Mouse (Mus musculus) liver, embryonic 14.5 days (tissue): ENCODE results near the gene Ano10. TPM values are rescaled to one million over a fixed set of nuclear protein-coding genes. Genes with fewer than 3 reads are reported as not detected.

Experiments used
- ATAC-seq: fragments of 200-750 bp; cut with Nextera tagmentation; 2 replicates; pipeline ENCODE4 v1.8.0; 2017; ENCODE audit warnings: moderate number of reproducible peaks, mild to moderate bottlenecking, moderate library complexity; ENCODE audit not compliant: insufficient read depth
- DNase-seq, 3 experiments: peaks; one replicate each; pipeline ENCODE4 v3.0.0-alpha.2; 2012 to 2013; ENCODE audit warnings: low read depth in 3 of 3, low spot score in 3 of 3
- H3K27ac ChIP-seq: fragments of 300-500 bp; sonication (generic); 2 replicates; pipeline ENCODE4 v1.5.1; 2014; ENCODE audit warnings: moderate library complexity, mild to moderate bottlenecking, control low read depth, inconsistent platforms
- H3K27me3 ChIP-seq: fragments of 300-500 bp; sonication (generic); 2 replicates; pipeline ENCODE4 v1.6.1; 2014; ENCODE audit warnings: mild to moderate bottlenecking, low read length, moderate library complexity; ENCODE audit not compliant: control insufficient read depth, insufficient read depth
- H3K36me3 ChIP-seq: fragments of 300-500 bp; sonication (generic); replicated peaks from 2 replicates; pipeline ENCODE4 v1.6.1; 2014; ENCODE audit warnings: low read depth; ENCODE audit not compliant: control insufficient read depth, insufficient read depth
- H3K4me1 ChIP-seq, 2 experiments: fragments of 200-500 bp in 1 of 2; fragments of 300-500 bp in 1 of 2; sonication (generic) in 1 of 2; replicated peaks; 2 replicates each; pipeline ENCODE4 v1.6.1; 2012 to 2014; ENCODE audit warnings: antibody characterized with exemption in 1 of 2, inconsistent platforms in 1 of 2, low read length in 1 of 2; ENCODE audit not compliant: control insufficient read depth in 2 of 2, insufficient read depth in 2 of 2
- H3K4me2 ChIP-seq: fragments of 300-500 bp; sonication (generic); 2 replicates; pipeline ENCODE4 v1.6.1; 2014; ENCODE audit warnings: low read depth, mild to moderate bottlenecking, control low read depth, moderate library complexity
- H3K4me3 ChIP-seq, 2 experiments: fragments of 200-500 bp in 1 of 2; fragments of 300-500 bp in 1 of 2; sonication (generic) in 1 of 2; 2 replicates each; pipeline ENCODE4 v1.5.1; 2012 to 2014; ENCODE audit warnings: low read depth in 2 of 2, low read length in 2 of 2, mild to moderate bottlenecking in 2 of 2, control low read depth in 1 of 2, inconsistent platforms in 1 of 2, moderate library complexity in 1 of 2; ENCODE audit not compliant: insufficient read depth in 1 of 2
- H3K9ac ChIP-seq: fragments of 300-500 bp; sonication (generic); replicated peaks from 2 replicates; pipeline ENCODE4 v1.6.1; 2014; ENCODE audit warnings: mild to moderate bottlenecking, control low read depth, moderate library complexity
- H3K9me3 ChIP-seq: fragments of 300-500 bp; sonication (generic); 2 replicates; pipeline ENCODE4 v1.6.1; 2016; ENCODE audit warnings: low read length, mixed read lengths; ENCODE audit not compliant: control insufficient read depth
- CTCF ChIP-seq: IDR thresholded peaks from 2 replicates; pipeline ENCODE4 v1.5.1; 2016; ENCODE audit warnings: antibody characterized with exemption, low read depth, control low read depth
- EP300 ChIP-seq: IDR thresholded peaks from 2 replicates; pipeline ENCODE4 v1.6.1; 2016; ENCODE audit warnings: antibody characterized with exemption, low read depth
- WGBS: fragments of 180-500 bp; shearing (Covaris S2); extraction: QIAGEN DNeasy Blood & Tissue Kit; methylation state at CpG from one replicate; pipeline ENCODE4 v1.1.7; 2014; ENCODE audit not compliant: insufficient replicate concordance; 5-methylcytosine and 5-hydroxymethylcytosine counted together
- polyA plus RNA-seq, 2 experiments: library from polyadenylated mRNA; depleted of rRNA in 1 of 2; stranded (reverse) in 1 of 2; unstranded in 1 of 2; fragments of >200 nt; fragmentation: Nextera tagmentation in 1 of 2; extraction: Ambion mirVana in 1 of 2; gene quantifications; 2 replicates each; pipeline versions ENCODE4 v1.2.1 to v1.2.3; 2012 to 2014

Gene Ano10
- polyA plus RNA-seq, 2 experiments: 6.9 to 11.4 TPM

GRCm38 (mm10) chr9:122145677-122146076 lies 148.5 kb downstream of the Ano10 start:
- Histone ChIP-seq H3K36me3 (peaks cover 5% of the 10 kb centered on the region), H3K27ac (no peak overlapping the region), H3K27me3 (no peaks in the 10 kb centered on the region)

DNA sequence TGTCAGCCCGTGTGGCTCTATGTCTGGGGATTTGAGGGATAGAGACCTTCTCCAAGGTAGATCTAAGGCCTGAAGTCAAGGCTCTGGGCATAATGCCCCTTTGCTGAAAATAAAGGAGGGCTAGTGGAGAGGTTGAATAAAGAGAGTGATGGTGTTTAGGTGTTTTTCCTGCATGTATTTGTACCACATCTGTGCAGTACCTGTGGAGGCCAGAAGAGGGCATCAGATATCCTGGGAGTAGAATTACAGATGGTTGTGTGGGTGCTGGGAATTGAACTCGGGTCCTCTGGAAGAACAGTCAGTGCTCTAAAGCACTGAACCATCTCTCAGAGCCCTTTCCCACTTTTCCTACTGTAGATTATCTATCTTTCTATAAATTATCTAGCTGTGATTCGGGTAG lies 149.4 kb downstream of the Ano10 start:
- H3K9ac ChIP-seq: no peak overlapping the region
- no peak overlapping the region for H3K4me2 ChIP-seq
- no peak overlapping the region for H3K4me3 ChIP-seq
- no peaks in the 10 kb centered on the region for H3K9me3 ChIP-seq
- TF ChIP-seq EP300: no peak
- TF ChIP-seq CTCF: peak; percentile 50
- H3K27me3 ChIP-seq: no peaks in the 10 kb centered on the region
- no peak for DNase-seq
- peaks cover 5 to 21% of the 10 kb centered on the region in 2 experiments; a peak in 3 of 4 replicates for H3K4me1 ChIP-seq
- no peak for ATAC-seq
- H3K36me3 ChIP-seq: peaks cover 5% of the 10 kb centered on the region
- 75% methylated on average over 3 of the region's 3 CpGs for WGBS
- no peak overlapping the region for H3K27ac ChIP-seq

More at GRCm38 (mm10) chr9:122145677-122146076, 148.5 kb downstream of the Ano10 start:
- H3K9ac ChIP-seq: no peak overlapping the region
- ATAC-seq: no peak
- no peak overlapping the region for H3K4me3 ChIP-seq
- no peaks in the 10 kb centered on the region for H3K9me3 ChIP-seq
- TF ChIP-seq CTCF (no peak), EP300 (no peak)
- DNase-seq: no peak
- H3K4me1 ChIP-seq: peaks cover 5 to 21% of the 10 kb centered on the region in 2 experiments; a peak in 3 of 4 replicates
- no peak overlapping the region for H3K4me2 ChIP-seq

DNA sequence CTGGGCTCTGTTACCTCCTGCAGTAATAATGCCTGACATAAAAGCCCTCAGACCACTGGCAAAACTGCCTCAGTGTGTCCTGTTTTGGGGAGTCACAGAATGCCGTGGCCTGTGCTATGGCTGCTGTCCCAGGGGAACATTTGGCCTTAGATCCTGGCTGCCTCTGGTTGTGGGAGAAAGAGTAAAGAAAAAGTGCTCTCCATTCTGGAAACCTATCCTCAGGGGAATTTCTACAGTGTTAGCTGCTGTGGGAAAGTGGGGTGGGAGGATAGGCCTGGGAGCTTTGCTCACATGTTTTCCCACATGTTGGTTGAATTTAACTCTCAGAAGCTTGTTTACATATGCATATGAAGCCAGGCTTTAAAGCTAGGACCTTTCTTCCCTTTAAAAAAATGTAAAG lies 151.0 kb downstream of the Ano10 start:
- Histone ChIP-seq H3K4me2 (no peak overlapping the region), H3K4me3 (no peak overlapping the region), H3K4me1 (peaks cover 5 to 13% of the 10 kb centered on the region in 2 experiments; a peak in 3 of 4 replicates), H3K27ac (no peak overlapping the region), H3K36me3 (peaks cover 5% of the 10 kb centered on the region), H3K9me3 (no peaks in the 10 kb centered on the region), H3K9ac (no peak overlapping the region), H3K27me3 (no peaks in the 10 kb centered on the region)
- WGBS: 76% methylated on average over 1 of the region's 1 CpGs
- DNase-seq (no peak), ATAC-seq (no peak)
- TF ChIP-seq CTCF: no peak
- TF ChIP-seq EP300: no peak

GRCm38 (mm10) chr9:122139236-122139635 lies 155.0 kb downstream of the Ano10 start:
- H3K27ac ChIP-seq: no peak overlapping the region
- H3K9ac ChIP-seq: no peak overlapping the region
- no peaks in the 10 kb centered on the region for H3K27me3 ChIP-seq
- ATAC-seq (no peak), DNase-seq (no peak)
- H3K4me1 ChIP-seq: peaks cover 0 to 12% of the 10 kb centered on the region in 2 experiments; a peak in 2 of 4 replicates
- H3K9me3 ChIP-seq: no peaks in the 10 kb centered on the region
- H3K4me3 ChIP-seq: no peak overlapping the region
- 62% methylated on average over 2 of the region's 2 CpGs for WGBS
- no peaks in the 10 kb centered on the region; the same call in 1 of the 2 replicates for H3K36me3 ChIP-seq
- H3K4me2 ChIP-seq: no peak overlapping the region
- no peak for TF ChIP-seq CTCF
- no peak for TF ChIP-seq EP300

DNA sequence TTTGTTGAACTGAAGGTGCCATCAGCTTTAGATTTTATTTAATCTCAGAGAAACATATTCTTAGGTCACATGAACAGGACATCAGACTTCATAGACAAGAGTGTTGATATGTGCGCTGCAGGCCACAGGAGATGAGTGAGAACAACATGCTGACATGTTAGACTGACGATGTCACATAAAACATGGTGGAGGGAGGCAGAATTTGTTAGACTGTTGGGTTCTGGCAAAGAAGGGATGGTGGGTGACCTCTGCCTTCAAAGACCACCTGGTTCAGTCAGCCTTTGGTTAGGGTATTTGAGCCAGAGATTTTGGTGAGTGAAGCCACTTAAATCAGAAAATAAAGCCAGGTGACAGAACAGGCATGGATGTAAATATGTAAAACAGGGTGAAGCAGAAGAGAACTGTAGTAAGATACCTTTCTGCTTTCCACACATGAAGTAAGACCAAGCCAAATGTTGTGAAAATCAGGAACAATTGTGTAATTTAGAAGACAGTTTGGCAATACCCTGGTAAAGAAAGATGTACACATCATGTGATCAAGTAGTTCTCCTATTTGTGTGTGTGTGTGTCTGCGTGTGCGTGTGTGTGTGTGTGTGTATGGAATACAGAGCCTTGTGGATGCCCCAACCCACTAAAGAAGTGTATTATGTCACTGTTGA lies 155.7 kb downstream of the Ano10 start:
- H3K27me3 ChIP-seq: no peaks in the 10 kb centered on the region
- H3K27ac ChIP-seq: no peak overlapping the region
- no peak for ATAC-seq
- H3K9ac ChIP-seq: no peak overlapping the region
- H3K9me3 ChIP-seq: no peaks in the 10 kb centered on the region
- H3K4me1 ChIP-seq: peaks cover 0 to 12% of the 10 kb centered on the region in 2 experiments; a peak in 2 of 4 replicates
- no peak for DNase-seq
- 78% methylated on average over 4 of the region's 4 CpGs for WGBS
- H3K4me3 ChIP-seq: no peak overlapping the region
- peaks cover 3% of the 10 kb centered on the region for H3K36me3 ChIP-seq
- H3K4me2 ChIP-seq: no peak overlapping the region
- TF ChIP-seq CTCF: no peak
- TF ChIP-seq EP300: no peak
